Mouse (Mus musculus): ENCODE data around the gene E2f8. TPM values are rescaled to one million over a fixed set of nuclear protein-coding genes. Genes with fewer than 3 reads are reported as not detected.

The E2f8 gene
- polyA plus RNA-seq, 1 experiment from 2014 or later = 13.0 TPM

- H3K36me3 ChIP-seq (replicated peaks; ENCODE audit: insufficient read depth, low read length) = peaks cover 45% of the 10 kb centered on the region
- H3K9me3 ChIP-seq (ENCODE audit: low read length) = no peaks in the 10 kb centered on the region
- ATAC-seq = peak; percentile 71
- no peak overlapping the region for H3K27ac ChIP-seq (ENCODE audit: low read depth)
- H3K4me2 ChIP-seq (ENCODE audit: low read depth, low read length) = no peak overlapping the region
- no peaks in the 10 kb centered on the region for H3K4me1 ChIP-seq (ENCODE audit: insufficient read depth)
- 56% methylated on average over 9 of the region's 9 CpGs for WGBS (ENCODE audit: insufficient replicate concordance)
- DNase-seq = peak; percentile 15
- no peaks in the 10 kb centered on the region for H3K27me3 ChIP-seq (ENCODE audit: insufficient read depth, low read length)
- TF ChIP-seq EP300 (IDR thresholded peaks at IDR 0.05; ENCODE audit: low read depth) (peak; percentile 80), CTCF (IDR thresholded peaks at IDR 0.05; ENCODE audit: low read depth) (no peak)
- H3K4me3 ChIP-seq (ENCODE audit: low read depth, low read length) = no peak overlapping the region
- no peak overlapping the region for H3K9ac ChIP-seq (replicated peaks)
These were observed 16.5 kb downstream of the E2f8 start for GRCm38 (mm10) chr7:48864671-48865458.

GRCm38 (mm10) chr7:48864199-48864598, 17.2 kb downstream of the E2f8 start:
- Histone ChIP-seq H3K4me3 (ENCODE audit: low read depth, low read length) (no peak overlapping the region), H3K9me3 (ENCODE audit: low read length) (no peaks in the 10 kb centered on the region), H3K27ac (ENCODE audit: low read depth) (no peak overlapping the region), H3K4me2 (ENCODE audit: low read depth, low read length) (no peak overlapping the region), H3K36me3 (replicated peaks; ENCODE audit: insufficient read depth, low read length) (peaks cover 38% of the 10 kb centered on the region), H3K27me3 (ENCODE audit: insufficient read depth, low read length) (no peaks in the 10 kb centered on the region), H3K9ac (replicated peaks) (no peak overlapping the region), H3K4me1 (ENCODE audit: insufficient read depth) (no peaks in the 10 kb centered on the region; the same call in 1 of the 2 replicates)
- DNase-seq = peak; percentile 10
- ATAC-seq = no peak
- TF ChIP-seq CTCF (IDR thresholded peaks at IDR 0.05; ENCODE audit: low read depth) = no peak

- H3K4me1 ChIP-seq (ENCODE audit: insufficient read depth) = no peaks in the 10 kb centered on the region; the same call in 1 of the 2 replicates
- ATAC-seq = no peak
- H3K27me3 ChIP-seq (ENCODE audit: insufficient read depth, low read length) = no peaks in the 10 kb centered on the region
- H3K9me3 ChIP-seq (ENCODE audit: low read length) = no peaks in the 10 kb centered on the region
- TF ChIP-seq CTCF (IDR thresholded peaks at IDR 0.05; ENCODE audit: low read depth) = no peak
- TF ChIP-seq EP300 (IDR thresholded peaks at IDR 0.05; ENCODE audit: low read depth) = 0 out of 2 replicates have a peak, but pooled peaks have one; percentile 8
- H3K9ac ChIP-seq (replicated peaks) = no peak overlapping the region
- no peak overlapping the region for H3K27ac ChIP-seq (ENCODE audit: low read depth)
- peaks cover 15% of the 10 kb centered on the region for H3K36me3 ChIP-seq (replicated peaks; ENCODE audit: insufficient read depth, low read length)
- H3K4me3 ChIP-seq (ENCODE audit: low read depth, low read length) = no peak overlapping the region
- DNase-seq = no peak
- H3K4me2 ChIP-seq (ENCODE audit: low read depth, low read length) = no peak overlapping the region
- WGBS (ENCODE audit: insufficient replicate concordance) = 66% methylated on average over 4 of the region's 4 CpGs
These were observed 19.6 kb downstream of the E2f8 start for GRCm38 (mm10) chr7:48861796-48862195.

- no peak for TF ChIP-seq CTCF (IDR thresholded peaks at IDR 0.05; ENCODE audit: low read depth)
- no peak for TF ChIP-seq EP300 (IDR thresholded peaks at IDR 0.05; ENCODE audit: low read depth)
- Histone ChIP-seq H3K9ac (replicated peaks) (no peak overlapping the region), H3K27me3 (ENCODE audit: insufficient read depth, low read length) (no peaks in the 10 kb centered on the region), H3K4me1 (ENCODE audit: insufficient read depth) (no peaks in the 10 kb centered on the region; the same call in 1 of the 2 replicates), H3K4me3 (ENCODE audit: low read depth, low read length) (no peak overlapping the region), H3K27ac (ENCODE audit: low read depth) (no peak overlapping the region), H3K36me3 (replicated peaks; ENCODE audit: insufficient read depth, low read length) (peaks cover 7% of the 10 kb centered on the region), H3K9me3 (ENCODE audit: low read length) (no peaks in the 10 kb centered on the region), H3K4me2 (ENCODE audit: low read depth, low read length) (no peak overlapping the region)
- DNase-seq (no peak), ATAC-seq (no peak)
- WGBS (ENCODE audit: insufficient replicate concordance) = 54% methylated on average over 1 of the region's 1 CpGs
These were observed 20.4 kb downstream of the E2f8 start for GRCm38 (mm10) chr7:48860948-48861347.

GRCm38 (mm10) chr7:48859362-48859761, 22.0 kb downstream of the E2f8 start:
- TF ChIP-seq EP300 (IDR thresholded peaks at IDR 0.05; ENCODE audit: low read depth) (no peak), CTCF (IDR thresholded peaks at IDR 0.05; ENCODE audit: low read depth) (no peak)
- no peak overlapping the region for H3K27ac ChIP-seq (ENCODE audit: low read depth)
- no peak overlapping the region for H3K9ac ChIP-seq (replicated peaks)
- no peaks in the 10 kb centered on the region; the same call in 1 of the 2 replicates for H3K36me3 ChIP-seq (replicated peaks; ENCODE audit: insufficient read depth, low read length)
- H3K27me3 ChIP-seq (ENCODE audit: insufficient read depth, low read length) = no peaks in the 10 kb centered on the region
- no peaks in the 10 kb centered on the region for H3K9me3 ChIP-seq (ENCODE audit: low read length)
- H3K4me2 ChIP-seq (ENCODE audit: low read depth, low read length) = no peak overlapping the region
- no peaks in the 10 kb centered on the region; the same call in 1 of the 2 replicates for H3K4me1 ChIP-seq (ENCODE audit: insufficient read depth)
- DNase-seq = no peak
- H3K4me3 ChIP-seq (ENCODE audit: low read depth, low read length) = no peak overlapping the region
- WGBS (ENCODE audit: insufficient replicate concordance) = 38% methylated on average over 4 of the region's 4 CpGs
- ATAC-seq = no peak

GRCm38 (mm10) chr7:48858257-48858656, 23.1 kb downstream of the E2f8 start:
- DNase-seq (no peak), ATAC-seq (no peak)
- TF ChIP-seq EP300 (IDR thresholded peaks at IDR 0.05; ENCODE audit: low read depth) (no peak), CTCF (IDR thresholded peaks at IDR 0.05; ENCODE audit: low read depth) (no peak)
- H3K4me3 ChIP-seq (ENCODE audit: low read depth, low read length) = no peak overlapping the region
- no peaks in the 10 kb centered on the region; the same call in 1 of the 2 replicates for H3K36me3 ChIP-seq (replicated peaks; ENCODE audit: insufficient read depth, low read length)
- H3K27ac ChIP-seq (ENCODE audit: low read depth) = no peak overlapping the region
- 83% methylated on average over 1 of the region's 1 CpGs for WGBS (ENCODE audit: insufficient replicate concordance)
- H3K9me3 ChIP-seq (ENCODE audit: low read length) = no peaks in the 10 kb centered on the region
- H3K27me3 ChIP-seq (ENCODE audit: insufficient read depth, low read length) = no peaks in the 10 kb centered on the region
- no peak overlapping the region for H3K9ac ChIP-seq (replicated peaks)
- H3K4me1 ChIP-seq (ENCODE audit: insufficient read depth) = no peaks in the 10 kb centered on the region; the same call in 1 of the 2 replicates
- H3K4me2 ChIP-seq (ENCODE audit: low read depth, low read length) = no peak overlapping the region
